Mouse (Mus musculus) brain, embryonic 14.5 days (tissue): ENCODE data around the gene Tns4. TPM values are rescaled to one million over a fixed set of nuclear protein-coding genes. Genes with fewer than 3 reads are reported as not detected.
A peak's percentile ranks its signal among the peaks of the same experiment; 100 is the strongest.

ENCODE experiments used
- DNase-seq: peaks from one replicate; pipeline ENCODE4 v3.0.0-alpha.2; 2011; ENCODE audit warnings: low read depth
- CTCF ChIP-seq: fragments of 200-500 bp; IDR thresholded peaks from 2 replicates; pipeline ENCODE4 v1.5.1; 2012; ENCODE audit warnings: inconsistent platforms, mild to moderate bottlenecking, moderate library complexity, borderline replicate concordance; ENCODE audit not compliant: insufficient read depth, insufficient read length; ENCODE audit errors: extremely low read depth
- POLR2A ChIP-seq: fragments of 200-500 bp; IDR thresholded peaks from 2 replicates; pipeline ENCODE4 v1.6.1; 2012; ENCODE audit warnings: mild to moderate bottlenecking, inconsistent platforms, borderline replicate concordance; ENCODE audit not compliant: poor library complexity, insufficient read depth, insufficient read length, severe bottlenecking; ENCODE audit errors: extremely low read depth
- polyA plus RNA-seq: library from polyadenylated mRNA; depleted of rRNA; stranded (reverse); fragments of >200 nt; gene quantifications from 2 replicates; pipeline ENCODE4 v1.2.3, GENCODE M21; 2012

The Tns4 gene
- polyA plus RNA-seq, 1 experiment = 0.16 TPM

GRCm38 (mm10) chr11:99099516-99099915 is 10.4 kb upstream of the Tns4 start:
- no peak for TF ChIP-seq CTCF
- no peak for TF ChIP-seq POLR2A

GRCm38 (mm10) chr11:99098924-99099323 is 9.8 kb upstream of the Tns4 start:
- no peak for TF ChIP-seq CTCF
- no peak for TF ChIP-seq POLR2A
- DNase-seq = no peak

More at GRCm38 (mm10) chr11:99099516-99099915, 10.4 kb upstream of the Tns4 start:
- no peak for DNase-seq

- DNase-seq = peak; percentile 53
- TF ChIP-seq POLR2A (no peak), CTCF (no peak)
Measured at GRCm38 (mm10) chr11:99096996-99097774, 8.1 kb upstream of the Tns4 start.

- no peak for DNase-seq
- no peak for TF ChIP-seq POLR2A
Measured at GRCm38 (mm10) chr11:99096417-99096816, 7.3 kb upstream of the Tns4 start.

GRCm38 (mm10) chr11:99095759-99096158 is 6.7 kb upstream of the Tns4 start:
- DNase-seq = no peak
- TF ChIP-seq POLR2A = no peak
- no peak for TF ChIP-seq CTCF

GRCm38 (mm10) chr11:99094911-99095676 is 6.0 kb upstream of the Tns4 start:
- no peak for DNase-seq
- TF ChIP-seq POLR2A = no peak
- TF ChIP-seq CTCF = no peak

- DNase-seq = no peak
- TF ChIP-seq CTCF (no peak), POLR2A (no peak)
Measured at GRCm38 (mm10) chr11:99093740-99094139, 4.6 kb upstream of the Tns4 start.

GRCm38 (mm10) chr11:99091666-99092065 is 2.6 kb upstream of the Tns4 start:
- no peak for DNase-seq
- TF ChIP-seq POLR2A (no peak), CTCF (no peak)

- no peak for DNase-seq
- TF ChIP-seq POLR2A (no peak), CTCF (no peak)
Measured at GRCm38 (mm10) chr11:99090391-99090790, 1.3 kb upstream of the Tns4 start.

GRCm38 (mm10) chr11:99088486-99088885 is 620 bp downstream of the Tns4 start:
- TF ChIP-seq POLR2A (no peak), CTCF (no peak)
- no peak for DNase-seq

- TF ChIP-seq POLR2A (no peak), CTCF (no peak)
- DNase-seq = no peak
Measured at GRCm38 (mm10) chr11:99084366-99084765, 4.7 kb downstream of the Tns4 start.

- no peak for DNase-seq
- TF ChIP-seq POLR2A (no peak), CTCF (no peak)
Measured at GRCm38 (mm10) chr11:99083516-99083915, 5.6 kb downstream of the Tns4 start.

- DNase-seq = no peak
Measured at GRCm38 (mm10) chr11:99082098-99082497, 7.0 kb downstream of the Tns4 start.

More at GRCm38 (mm10) chr11:99082098-99082497, 7.0 kb downstream of the Tns4 start:
- TF ChIP-seq CTCF (no peak), POLR2A (no peak)
